ENCODE assay signal across 9 mouse cellular contexts in the genomic region with DNA sequence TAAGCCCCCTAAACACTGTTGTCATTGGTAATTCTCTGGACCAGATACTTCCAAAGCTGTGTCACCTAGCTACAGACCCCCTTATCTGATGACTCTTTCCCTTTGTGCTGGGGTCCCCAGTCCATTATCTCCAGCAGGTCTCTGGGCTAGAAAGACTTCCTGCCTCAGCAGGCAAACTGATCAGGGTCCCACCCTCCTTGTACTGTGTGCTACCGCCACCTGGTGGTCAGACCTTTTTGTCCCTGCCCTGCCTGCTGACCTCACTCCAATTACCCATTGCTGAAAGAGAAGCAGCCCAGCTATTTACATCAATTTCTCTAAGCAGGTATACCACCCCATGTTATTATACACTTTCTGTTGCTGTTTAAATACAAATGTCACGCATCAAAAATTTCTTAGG. TPM values are rescaled to one million over a fixed set of nuclear protein-coding genes. Genes with fewer than 3 reads are reported as not detected.
DNase-seq lines count a peak whose midpoint lies in the region; ATAC-seq and TF ChIP-seq lines count a peak whose summit lies in the region.
"Had no signal": no experiment of that assay in that cellular context is flagged by ENCODE, and none has a peak within 500 bp of the region (broad histone marks: within the 10 kb centered on the region; RNA-seq: fewer than 3 reads in every experiment).

No protein-coding gene starts in this region.

- intact Hi-C loops in gastrocnemius, postnatal 14 days (cut with DNase I; ENCODE audit: low total_unique reads): loop anchor here (5.0 kb wide), 1 partner anchor 242 kb away; no protein-coding TSS in a partner anchor

- peaks cover 6% of the 10 kb centered on the region for H3K27me3 ChIP-seq in C2C12 (ENCODE audit: control insufficient read depth, insufficient read depth, insufficient read length)
- H3K27me3 ChIP-seq in kidney, embryonic 16.5 days (ENCODE audit: insufficient read depth, low read length): 0 out of 2 replicates have a peak, but pooled peaks cover 4% of the 10 kb centered on the region
- H3K27me3 ChIP-seq in liver, embryonic 11.5 days (replicated peaks; ENCODE audit: control insufficient read depth, insufficient read depth, low read length): no peaks in the 10 kb centered on the region

- no peaks in the 10 kb centered on the region for H3K79me2 ChIP-seq in C2C12 (ENCODE audit: control insufficient read depth, insufficient read depth)

- no peaks in the 10 kb centered on the region for H3K36me3 ChIP-seq in C2C12 (ENCODE audit: control insufficient read depth, insufficient read depth)
- H3K36me3 ChIP-seq in kidney, embryonic 16.5 days (ENCODE audit: insufficient read depth, low read length): no peaks in the 10 kb centered on the region
- no peaks in the 10 kb centered on the region for H3K36me3 ChIP-seq in liver, embryonic 11.5 days (ENCODE audit: control insufficient read depth, insufficient read depth, low read length)
- H3K36me3 ChIP-seq: heart, embryonic 15.5 days had no signal

- peak; percentile 79 for TF ChIP-seq CTCF in C2C12 (IDR thresholded peaks at IDR 0.05; ENCODE audit: control insufficient read depth, insufficient read depth, insufficient read length)

- no peak overlapping the region for H3ac ChIP-seq in C2C12 (ENCODE audit: control insufficient read depth, insufficient read length, low read depth)

- no peak overlapping the region for H3K27ac ChIP-seq in kidney, embryonic 16.5 days (ENCODE audit: low read length)
- H3K27ac ChIP-seq in liver, embryonic 11.5 days (ENCODE audit: low read depth, low read length): no peak overlapping the region
- H3K27ac ChIP-seq: heart, embryonic 15.5 days had no signal

- no peak overlapping the region for H3K9ac ChIP-seq in kidney, embryonic 16.5 days (replicated peaks; ENCODE audit: low read length)
- no peak overlapping the region for H3K9ac ChIP-seq in liver, embryonic 11.5 days (ENCODE audit: low read depth, low read length)
- H3K9ac ChIP-seq: heart, embryonic 15.5 days had no signal

- WGBS in kidney, embryonic 16.5 days: 11% methylated on average over 2 of the region's 2 CpGs
- WGBS in liver, embryonic 11.5 days: 5% methylated on average over 2 of the region's 2 CpGs

- peak; percentile 80 for DNase-seq in ZHBTc4 (ENCODE audit: low read depth, low spot score)
- DNase-seq in gastrocnemius, postnatal 14 days: peak; percentile 71
- DNase-seq in liver, embryonic 11.5 days (ENCODE audit: low spot score): peak; percentile 48
- peak; percentile 67 for DNase-seq in ovary, postnatal 14 days (ENCODE audit: low spot score)
- DNase-seq in thymus, postnatal 4 days: peak; percentile 84

- no peak overlapping the region for H3K4me3 ChIP-seq in C2C12 (ENCODE audit: insufficient read depth, poor library complexity, severe bottlenecking)
- H3K4me3 ChIP-seq in kidney, embryonic 16.5 days (ENCODE audit: low read length): no peak overlapping the region
- H3K4me3 ChIP-seq in liver, embryonic 11.5 days (ENCODE audit: low read depth, low read length): no peak overlapping the region
- H3K4me3 ChIP-seq: heart, embryonic 15.5 days had no signal

- ATAC-seq in common myeloid progenitor, adult 5-6 weeks (replicated peaks; ENCODE audit: low read depth, poor library complexity, severe bottlenecking): peak; percentile 87
- peak; percentile 77; the same call in 1 of the 2 replicates for ATAC-seq in kidney, embryonic 16.5 days (ENCODE audit: low FRiP score, low TSS enrichment)
- ATAC-seq in liver, embryonic 11.5 days (replicated peaks; ENCODE audit: low FRiP score): no peak

- no peaks in the 10 kb centered on the region for H3K9me3 ChIP-seq in kidney, embryonic 16.5 days (ENCODE audit: low read length)
- H3K9me3 ChIP-seq in liver, embryonic 11.5 days (ENCODE audit: control insufficient read depth, low read length): no peaks in the 10 kb centered on the region
- H3K9me3 ChIP-seq: heart, embryonic 15.5 days had no signal

- no peaks in the 10 kb centered on the region for H3K4me1 ChIP-seq in kidney, embryonic 16.5 days (ENCODE audit: insufficient read depth, low read length)
- H3K4me1 ChIP-seq in liver, embryonic 11.5 days (replicated peaks; ENCODE audit: control insufficient read depth, insufficient read depth, low read length): no peaks in the 10 kb centered on the region
- H3K4me1 ChIP-seq: heart, embryonic 15.5 days had no signal

- H3K79me3 ChIP-seq in C2C12 (ENCODE audit: low read depth): no peaks in the 10 kb centered on the region

- H3K4me2 ChIP-seq in kidney, embryonic 16.5 days (replicated peaks; ENCODE audit: low read depth, low read length): no peak overlapping the region
- no peak overlapping the region for H3K4me2 ChIP-seq in liver, embryonic 11.5 days
- H3K4me2 ChIP-seq: heart, embryonic 15.5 days had no signal

TF ChIP-seq in C2C12, 6 proteins besides CTCF, POLR2A, EP300 and RAD21:
- no peak for TF ChIP-seq CEBPB (IDR thresholded peaks at IDR 0.05; ENCODE audit: low read depth)
- TF ChIP-seq USF1 (IDR thresholded peaks at IDR 0.05; ENCODE audit: low read depth): no peak
- no peak for TF ChIP-seq MYOD1 (IDR thresholded peaks at IDR 0.05; ENCODE audit: control insufficient read depth, insufficient read length, low read depth)
- TF ChIP-seq MYOG (IDR thresholded peaks at IDR 0.05; ENCODE audit: control insufficient read depth, extremely low read depth, insufficient read length): no peak

RNA-seq across cellular contexts. Expression of a gene that starts 9.1 kb away (rescaled TPM):
- not detected for polyA plus RNA-seq in C2C12 (2012; fragmentation: generic; extraction: Trizol)
- total RNA-seq in common myeloid progenitor, adult 5-6 weeks (2017): not detected in 2 replicates
- not detected for total RNA-seq in gastrocnemius, postnatal 14 days (2021)
- 1.1 and 3.1 TPM in 2 replicates for polyA plus RNA-seq in kidney, embryonic 16.5 days (2015; fragmentation: Nextera tagmentation; extraction: Ambion mirVana)
- polyA plus RNA-seq in liver, embryonic 11.5 days (2014; fragmentation: Nextera tagmentation; extraction: Ambion mirVana): 0.79 and 2.4 TPM in 2 replicates

RNA-seq across cellular contexts. Expression of a gene that starts 47.5 kb away (rescaled TPM):
- polyA plus RNA-seq in C2C12 (2012; fragmentation: generic; extraction: Trizol): 24.0 TPM
- total RNA-seq in common myeloid progenitor, adult 5-6 weeks (2017): 24.7 and 27.1 TPM in 2 replicates
- 10 to 100 TPM; 28.4 to 30.5 TPM for total RNA-seq in gastrocnemius, postnatal 14 days (2021)
- polyA plus RNA-seq in kidney, embryonic 16.5 days (2015; fragmentation: Nextera tagmentation; extraction: Ambion mirVana): 44.3 and 45.7 TPM in 2 replicates
- polyA plus RNA-seq in liver, embryonic 11.5 days (2014; fragmentation: Nextera tagmentation; extraction: Ambion mirVana): 27.9 and 30.9 TPM in 2 replicates
